Mouse (Mus musculus) brain, embryonic 14.5 days (tissue): Measurements from ENCODE around the gene Ifrd2. TPM values are rescaled to one million over a fixed set of nuclear protein-coding genes. Genes with fewer than 3 reads are reported as not detected.
"Not testable (repeated sequence)": the region's sequence is repeated elsewhere in the genome, so short reads cannot be mapped to it uniquely, and the experiment has no call there.

Experiments used
- DNase-seq: peaks from one replicate; pipeline ENCODE4 v3.0.0-alpha.2; 2011; ENCODE audit warnings: low read depth
- CTCF ChIP-seq: fragments of 200-500 bp; IDR thresholded peaks from 2 replicates; pipeline ENCODE4 v1.5.1; 2012; ENCODE audit warnings: inconsistent platforms, mild to moderate bottlenecking, moderate library complexity, borderline replicate concordance; ENCODE audit not compliant: insufficient read depth, insufficient read length; ENCODE audit errors: extremely low read depth
- POLR2A ChIP-seq: fragments of 200-500 bp; IDR thresholded peaks from 2 replicates; pipeline ENCODE4 v1.6.1; 2012; ENCODE audit warnings: mild to moderate bottlenecking, inconsistent platforms, borderline replicate concordance; ENCODE audit not compliant: poor library complexity, insufficient read depth, insufficient read length, severe bottlenecking; ENCODE audit errors: extremely low read depth
- polyA plus RNA-seq: library from polyadenylated mRNA; depleted of rRNA; stranded (reverse); fragments of >200 nt; gene quantifications from 2 replicates; pipeline ENCODE4 v1.2.3, GENCODE M21; 2012

Ifrd2 gene
- polyA plus RNA-seq, 1 experiment = 21.4 TPM

DNA sequence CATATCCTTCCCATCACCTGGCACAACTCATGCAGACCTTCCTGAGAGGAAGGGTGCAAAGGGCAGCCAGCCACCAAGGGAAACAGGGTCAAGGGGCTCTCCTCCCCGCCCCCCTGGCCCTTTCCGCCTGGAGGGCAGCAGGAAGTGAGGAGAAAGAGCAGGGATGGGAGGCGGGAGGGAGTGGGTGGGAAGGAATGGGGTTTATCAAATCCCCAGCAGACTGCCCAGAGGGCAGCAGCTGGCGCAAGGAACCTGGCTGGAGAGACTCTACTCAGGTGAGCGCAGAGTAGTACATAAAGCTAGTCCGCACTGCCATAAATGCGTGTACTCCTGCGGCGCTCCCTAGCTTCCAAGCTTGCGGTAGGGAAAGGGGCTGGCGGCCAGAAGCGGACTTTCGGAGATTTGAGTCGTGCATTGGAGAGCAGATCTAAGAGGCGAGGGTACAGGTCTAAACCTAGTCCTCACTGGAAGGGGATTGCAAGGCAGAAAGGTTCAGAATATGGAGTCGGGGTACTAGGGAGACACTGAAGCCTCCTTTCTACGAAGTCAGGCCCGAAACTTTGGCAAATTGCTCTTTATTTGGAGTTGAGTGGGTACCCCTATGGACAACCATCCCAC, 19.6 kb upstream of the Ifrd2 start, which contains the start of gene Hyal2:
Hyal2 (plus strand) TSS at position 244 of the 618 bp plus-strand sequence.
- no peak for DNase-seq
- TF ChIP-seq POLR2A = no peak
- no peak for TF ChIP-seq CTCF

DNA sequence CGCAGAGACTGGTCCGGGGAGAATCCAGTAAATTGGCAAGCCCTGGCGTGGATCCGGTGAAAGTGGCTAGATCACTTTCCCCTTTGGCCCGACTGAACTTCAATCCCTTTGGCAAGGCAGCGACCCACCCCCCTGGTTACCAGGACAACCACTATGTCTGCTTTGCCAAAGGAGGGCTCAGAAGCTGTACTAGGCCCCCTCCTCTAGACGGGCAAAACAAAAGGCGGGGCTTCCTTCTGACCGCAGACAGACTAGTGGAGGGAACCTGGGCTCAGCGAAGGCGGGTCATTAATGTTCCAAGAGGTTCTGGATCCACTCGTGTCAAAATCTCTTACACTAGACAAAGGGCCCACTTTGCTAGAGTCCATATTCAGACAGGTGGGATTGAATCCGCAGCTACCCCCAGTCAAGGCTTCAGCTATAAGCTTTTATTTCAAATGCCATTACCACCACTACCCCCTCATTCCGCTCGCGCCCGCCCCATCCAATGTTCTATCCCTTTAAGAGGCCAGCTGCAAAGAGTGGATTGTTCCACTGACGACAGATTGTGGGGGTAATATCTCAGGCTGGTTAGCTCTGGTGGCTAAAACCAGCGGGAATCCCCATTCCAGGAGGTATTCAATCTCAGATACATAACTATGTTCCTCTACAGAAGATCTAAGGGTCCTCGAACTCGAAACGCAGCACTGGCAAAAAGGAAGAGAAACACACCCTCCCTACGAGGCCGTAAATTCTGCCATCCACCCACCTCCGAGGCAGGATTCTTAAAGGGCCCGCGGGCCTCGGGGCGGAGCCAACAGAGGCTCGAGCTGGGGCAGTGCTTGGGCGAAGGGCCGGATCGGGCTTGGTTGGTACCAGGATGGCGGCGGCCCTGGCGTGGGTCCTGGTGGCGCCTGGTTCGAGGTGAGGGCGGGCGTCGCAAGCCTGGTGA, 18.8 kb upstream of the Ifrd2 start:
- TF ChIP-seq CTCF = no peak
- peak; percentile 74; the same call in 1 of the 2 replicates for TF ChIP-seq POLR2A
- DNase-seq = peak; percentile 96

DNA sequence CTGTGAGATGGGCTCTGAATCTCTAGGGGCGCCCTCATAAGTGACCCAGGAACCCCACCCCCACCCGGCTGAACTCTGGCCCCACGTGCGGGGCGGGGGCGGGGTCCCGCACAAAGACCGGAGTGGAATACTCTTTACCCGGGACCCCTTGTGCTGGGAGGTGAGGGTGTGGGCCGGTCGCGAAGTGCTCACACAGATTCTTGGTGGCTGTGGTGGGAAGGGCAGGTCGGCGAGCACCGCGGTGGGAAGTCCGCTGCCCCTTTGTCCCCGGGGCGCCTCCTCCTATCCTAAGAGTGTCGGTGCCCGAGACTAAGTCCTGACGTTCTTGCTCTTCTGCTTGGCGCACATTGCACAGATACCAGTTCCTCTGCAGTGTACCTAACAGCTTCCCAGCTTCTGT, 18.2 kb upstream of the Ifrd2 start:
- TF ChIP-seq POLR2A (no peak), CTCF (no peak)

DNA sequence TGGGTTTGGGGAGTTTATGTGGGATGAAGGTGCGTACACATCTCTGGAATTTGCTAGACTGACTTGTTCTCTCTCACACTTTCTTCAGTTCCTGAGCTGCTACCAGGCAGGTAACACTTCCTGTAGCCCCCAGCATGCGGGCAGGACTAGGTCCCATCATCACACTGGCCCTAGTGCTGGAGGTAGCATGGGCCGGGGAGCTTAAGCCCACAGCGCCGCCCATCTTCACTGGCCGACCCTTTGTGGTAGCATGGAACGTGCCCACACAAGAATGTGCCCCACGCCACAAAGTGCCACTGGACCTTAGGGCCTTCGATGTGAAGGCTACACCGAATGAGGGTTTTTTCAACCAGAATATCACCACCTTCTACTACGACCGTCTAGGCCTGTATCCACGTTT, 17.4 kb upstream of the Ifrd2 start:
- no peak for TF ChIP-seq POLR2A
- no peak for TF ChIP-seq CTCF
- no peak for DNase-seq

More for the DNA sequence above, 18.2 kb upstream of the Ifrd2 start:
- DNase-seq = no peak

DNA sequence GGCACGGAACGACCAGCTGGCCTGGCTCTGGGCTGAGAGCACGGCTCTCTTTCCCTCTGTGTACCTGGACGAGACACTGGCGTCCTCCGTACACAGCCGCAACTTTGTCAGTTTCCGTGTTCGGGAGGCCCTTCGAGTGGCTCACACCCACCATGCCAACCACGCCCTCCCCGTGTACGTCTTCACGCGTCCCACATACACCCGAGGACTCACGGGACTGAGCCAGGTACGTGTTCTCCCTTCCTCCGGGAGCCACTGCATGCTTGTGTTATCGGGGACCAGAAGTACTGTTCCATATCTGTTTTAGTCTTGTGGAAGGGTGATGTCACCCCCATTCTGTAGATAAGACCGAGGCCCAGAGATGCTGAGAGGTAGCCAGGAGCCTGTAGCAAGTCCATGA, 16.6 kb upstream of the Ifrd2 start:
- no peak for TF ChIP-seq POLR2A
- TF ChIP-seq CTCF = no peak

DNA sequence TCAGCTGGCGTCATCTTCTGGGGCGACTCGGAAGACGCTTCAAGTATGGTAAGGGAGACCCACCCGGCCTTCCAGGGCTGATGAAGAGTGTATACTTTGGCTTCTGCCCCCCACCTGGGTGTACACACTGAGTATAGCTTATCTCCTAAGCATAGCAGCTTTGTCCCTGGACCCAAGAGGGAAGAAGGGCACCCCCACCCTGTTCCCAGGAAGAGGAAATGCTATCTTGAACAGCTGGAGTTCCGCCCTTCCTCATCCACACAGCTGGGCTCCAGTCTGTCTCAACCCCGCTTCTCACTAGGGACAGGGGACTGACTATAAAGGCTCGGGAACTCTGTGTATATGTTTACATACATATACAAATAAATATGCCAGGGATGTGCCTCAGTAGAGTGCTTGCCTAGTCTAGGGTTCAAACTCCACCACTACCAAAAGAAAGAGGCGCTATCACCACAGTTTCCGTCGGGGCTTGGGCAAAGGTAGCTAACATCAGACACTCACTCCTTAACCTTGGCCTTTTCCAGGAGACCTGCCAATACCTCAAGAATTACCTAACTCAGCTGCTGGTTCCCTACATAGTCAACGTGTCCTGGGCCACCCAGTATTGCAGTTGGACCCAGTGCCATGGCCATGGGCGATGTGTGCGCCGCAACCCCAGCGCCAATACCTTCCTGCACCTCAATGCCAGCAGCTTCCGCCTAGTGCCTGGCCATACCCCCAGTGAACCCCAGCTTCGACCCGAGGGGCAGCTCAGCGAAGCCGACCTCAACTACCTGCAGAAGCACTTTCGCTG, 15.7 kb upstream of the Ifrd2 start:
- no peak for TF ChIP-seq POLR2A
- TF ChIP-seq CTCF = no peak
- DNase-seq = no peak

More for the DNA sequence above, 16.6 kb upstream of the Ifrd2 start:
- no peak for DNase-seq

DNA sequence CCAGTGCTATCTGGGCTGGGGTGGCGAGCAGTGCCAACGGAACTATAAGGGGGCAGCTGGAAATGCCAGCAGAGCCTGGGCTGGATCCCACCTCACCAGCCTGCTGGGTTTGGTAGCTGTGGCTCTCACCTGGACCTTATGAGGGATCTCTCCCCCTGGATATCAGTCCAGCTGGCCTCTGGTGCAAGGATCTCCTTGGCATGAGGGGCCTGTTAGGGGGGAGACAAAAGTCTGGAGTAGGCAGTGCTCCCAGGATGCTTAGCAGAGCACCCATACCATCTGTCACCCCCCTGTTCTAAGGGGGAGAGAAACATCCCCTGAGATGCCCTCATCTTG, 15.1 kb upstream of the Ifrd2 start:
- DNase-seq = no peak
- TF ChIP-seq CTCF (no peak), POLR2A (no peak)

DNA sequence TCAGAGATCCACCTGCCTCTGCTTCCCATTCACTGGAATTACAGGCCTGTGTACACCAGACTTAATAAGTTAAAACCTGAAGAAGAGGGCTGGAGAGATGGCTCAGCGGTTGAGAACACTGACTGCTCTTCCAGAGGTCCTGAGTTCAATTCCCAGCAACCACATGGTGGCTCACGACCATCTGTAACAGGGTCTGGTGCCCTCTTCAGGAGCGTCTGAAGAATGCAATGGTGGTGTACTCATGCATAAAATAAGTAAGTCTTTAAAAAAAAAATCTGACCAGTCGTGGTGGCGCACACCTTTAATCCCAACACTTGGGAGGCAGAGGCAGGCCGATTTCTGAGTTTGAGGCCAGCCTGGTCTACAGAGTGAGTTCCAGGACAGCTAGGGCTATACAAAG, 13.7 kb upstream of the Ifrd2 start:
- DNase-seq = not testable (repeated sequence)

DNA sequence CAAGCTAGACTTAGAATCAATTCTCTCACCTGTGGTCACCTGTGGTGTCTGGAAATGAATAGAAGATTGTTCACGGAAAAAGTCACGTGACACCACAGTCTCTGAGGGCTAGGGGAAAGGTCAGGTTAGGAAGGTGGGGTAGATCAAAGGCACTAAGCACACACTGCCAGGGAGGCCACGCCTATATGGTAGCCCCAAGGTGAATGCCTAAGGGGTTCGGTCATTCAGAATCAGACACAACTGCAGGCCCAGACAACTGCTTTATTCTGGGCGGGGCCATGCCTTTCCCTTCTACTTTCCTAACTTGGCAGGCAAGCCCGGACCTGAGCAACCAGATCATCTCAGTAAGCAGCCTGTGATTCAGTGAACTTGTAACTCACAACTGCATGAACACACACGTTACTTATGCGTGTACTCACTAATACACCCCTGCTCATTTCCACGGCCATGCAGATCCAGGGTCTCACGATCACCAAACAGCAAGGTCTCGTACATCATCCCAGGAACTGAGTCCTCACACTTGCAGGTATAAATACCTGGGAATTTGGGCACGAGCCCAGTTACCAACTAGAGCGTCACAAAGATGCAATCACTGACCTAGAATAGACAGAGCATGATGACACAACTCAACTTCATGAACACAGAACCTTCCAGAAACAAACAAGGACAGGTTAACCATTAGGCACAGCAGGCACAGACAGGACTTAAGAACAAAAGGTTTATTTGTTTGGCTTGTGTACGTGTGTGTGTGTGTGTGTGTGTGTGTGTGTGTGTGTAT, 11.7 kb upstream of the Ifrd2 start:
- no peak for DNase-seq
- no peak for TF ChIP-seq POLR2A
- no peak for TF ChIP-seq CTCF

DNA sequence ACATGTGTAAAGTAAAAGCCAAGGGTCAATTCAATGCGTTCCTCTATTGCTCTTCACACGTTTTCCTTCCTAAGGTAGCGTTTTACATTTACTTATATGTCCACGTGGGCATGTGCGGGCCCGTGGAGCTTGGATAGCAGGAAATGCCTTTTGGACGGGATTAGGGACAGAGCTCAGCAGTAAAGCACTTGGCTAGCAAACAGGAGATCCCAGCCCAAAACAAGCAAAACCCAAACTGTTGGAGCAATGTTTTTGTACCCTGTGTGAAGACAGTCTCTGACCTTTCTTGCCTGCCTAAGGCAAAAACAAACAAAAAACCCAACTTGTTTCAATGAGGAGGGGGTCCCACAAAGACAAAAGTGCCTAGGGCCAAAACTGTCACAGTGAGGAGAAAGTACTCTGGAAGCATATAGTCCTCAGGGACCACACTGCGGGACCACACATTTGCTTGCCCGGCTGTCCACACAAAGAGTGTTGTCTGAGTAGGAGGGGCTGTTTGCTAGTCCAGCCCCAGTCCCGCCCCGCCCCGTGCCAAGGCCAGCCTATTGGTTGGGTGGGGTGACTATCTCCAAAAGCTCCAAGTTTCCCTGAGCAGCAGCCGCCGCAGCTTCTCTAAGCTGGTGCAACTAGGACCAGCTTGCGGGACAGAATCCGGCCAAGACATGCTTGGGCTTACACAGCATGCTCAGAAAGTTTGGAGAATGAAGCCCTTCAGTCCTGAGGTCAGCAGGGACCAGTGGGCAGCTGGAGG, 10.9 kb upstream of the Ifrd2 start, which contains the start of gene Hyal1:
Hyal1 (plus strand) TSS at position 571 of the 751 bp plus-strand sequence.
- DNase-seq = peak; percentile 92
- TF ChIP-seq CTCF (no peak), POLR2A (no peak)
